Mouse (Mus musculus) liver, adult 2 months (tissue): ENCODE data around the gene Gm17334. TPM values are rescaled to one million over a fixed set of nuclear protein-coding genes. Genes with fewer than 3 reads are reported as not detected.

ENCODE experiments used
- DNase-seq: peaks from one replicate; pipeline ENCODE4 v3.0.0-alpha.2; 2011; ENCODE audit warnings: low read depth, low spot score; ENCODE audit errors: extremely low read depth
- H3K27ac ChIP-seq: fragments of 200-500 bp; replicated peaks from 2 replicates; pipeline ENCODE4 v1.5.1; 2012; ENCODE audit warnings: low read depth, mild to moderate bottlenecking, control low read depth, inconsistent platforms, low read length; ENCODE audit not compliant: insufficient read depth
- H3K27me3 ChIP-seq: fragments of 200-500 bp; 2 replicates; pipeline ENCODE4 v1.6.1; 2012; ENCODE audit warnings: mild to moderate bottlenecking, moderate library complexity, low read length, inconsistent platforms; ENCODE audit not compliant: control insufficient read depth, insufficient read depth
- H3K36me3 ChIP-seq: fragments of 200-500 bp; 2 replicates; pipeline ENCODE4 v1.6.1; 2012; ENCODE audit warnings: low read length, inconsistent platforms; ENCODE audit not compliant: control insufficient read depth, insufficient read depth
- H3K4me1 ChIP-seq: fragments of 200-500 bp; 2 replicates; pipeline ENCODE4 v1.6.1; 2011; ENCODE audit warnings: low read length; ENCODE audit not compliant: control insufficient read depth, insufficient read depth
- H3K4me3 ChIP-seq: fragments of 200-500 bp; 2 replicates; pipeline ENCODE4 v1.5.1; 2011; ENCODE audit warnings: low read depth, mild to moderate bottlenecking, control low read depth, low read length, moderate library complexity; ENCODE audit not compliant: insufficient read depth
- H3K79me2 ChIP-seq: fragments of 200-500 bp; 2 replicates; pipeline ENCODE4 v1.6.1; 2012; ENCODE audit warnings: inconsistent platforms, mild to moderate bottlenecking, low read length, moderate library complexity; ENCODE audit not compliant: control insufficient read depth, insufficient read depth
- H3K9ac ChIP-seq: fragments of 200-500 bp; 2 replicates; pipeline ENCODE4 v1.6.1; 2012; ENCODE audit warnings: low read depth, mild to moderate bottlenecking, control low read depth, inconsistent platforms, low read length
- CTCF ChIP-seq: fragments of 200-500 bp; IDR thresholded peaks from 2 replicates; pipeline ENCODE4 v1.5.1; 2011; ENCODE audit warnings: low read depth, low read length, control low read depth
- POLR2A ChIP-seq: fragments of 200-500 bp; IDR thresholded peaks from 2 replicates; pipeline ENCODE4 v1.6.1; 2011; ENCODE audit warnings: low read length, control low read depth; ENCODE audit not compliant: insufficient read depth; ENCODE audit errors: extremely low read depth
- WGBS: fragments of 180-500 bp; shearing (Covaris S2); methylation state at CpG from one replicate; pipeline ENCODE4 v1.1.7; 2018; 5-methylcytosine and 5-hydroxymethylcytosine counted together
- polyA plus RNA-seq: library from polyadenylated mRNA; depleted of rRNA; stranded (reverse); fragments of >200 nt; gene quantifications from 2 replicates; pipeline ENCODE4 v1.2.3, GENCODE M21; 2012
- total RNA-seq: library from RNA; depleted of rRNA; stranded (reverse); fragments of >200 nt; gene quantifications from 2 replicates; pipeline ENCODE4 v1.2.3, GENCODE M21; 2014

The Gm17334 gene
- total and polyA plus RNA-seq, 2 experiments: 0.16 TPM; not detected in 1

- TF ChIP-seq POLR2A: no peak
- no peak for TF ChIP-seq CTCF
- no peaks in the 10 kb centered on the region for H3K36me3 ChIP-seq
- no peak overlapping the region for H3K4me3 ChIP-seq
- H3K79me2 ChIP-seq: no peaks in the 10 kb centered on the region
- H3K9ac ChIP-seq: no peak overlapping the region
- peaks cover 5% of the 10 kb centered on the region; the same call in 1 of the 2 replicates for H3K4me1 ChIP-seq
- no peaks in the 10 kb centered on the region for H3K27me3 ChIP-seq
- WGBS: 66% methylated on average over 12 of the region's 12 CpGs
- H3K27ac ChIP-seq: no peak overlapping the region
- no peak for DNase-seq
Observed at GRCm38 (mm10) chr11:53755011-53755595, 17.9 kb downstream of the Gm17334 start.

- no peak overlapping the region for H3K9ac ChIP-seq
- no peak overlapping the region for H3K4me3 ChIP-seq
- no peak overlapping the region for H3K27ac ChIP-seq
- no peaks in the 10 kb centered on the region for H3K27me3 ChIP-seq
- TF ChIP-seq CTCF (no peak), POLR2A (no peak)
- 85% methylated on average over 5 of the region's 5 CpGs for WGBS
- no peaks in the 10 kb centered on the region for H3K36me3 ChIP-seq
- H3K79me2 ChIP-seq: no peaks in the 10 kb centered on the region
- no peak for DNase-seq
- H3K4me1 ChIP-seq: no peaks in the 10 kb centered on the region
Observed at GRCm38 (mm10) chr11:53749716-53750352, 23.2 kb downstream of the Gm17334 start.

GRCm38 (mm10) chr11:53749306-53749705 lies 23.7 kb downstream of the Gm17334 start:
- no peaks in the 10 kb centered on the region for H3K27me3 ChIP-seq
- H3K4me1 ChIP-seq: no peaks in the 10 kb centered on the region
- H3K27ac ChIP-seq: no peak overlapping the region
- no peak overlapping the region for H3K9ac ChIP-seq
- 93% methylated on average over 4 of the region's 4 CpGs for WGBS
- DNase-seq: no peak
- H3K36me3 ChIP-seq: no peaks in the 10 kb centered on the region
- H3K4me3 ChIP-seq: no peak overlapping the region
- TF ChIP-seq POLR2A (no peak), CTCF (no peak)
- no peaks in the 10 kb centered on the region for H3K79me2 ChIP-seq

GRCm38 (mm10) chr11:53748614-53749013 lies 24.4 kb downstream of the Gm17334 start:
- H3K36me3 ChIP-seq: no peaks in the 10 kb centered on the region
- DNase-seq: no peak
- H3K79me2 ChIP-seq: no peaks in the 10 kb centered on the region
- TF ChIP-seq CTCF (no peak), POLR2A (no peak)
- no peak overlapping the region for H3K27ac ChIP-seq
- H3K4me1 ChIP-seq: no peaks in the 10 kb centered on the region
- H3K27me3 ChIP-seq: no peaks in the 10 kb centered on the region
- no peak overlapping the region for H3K9ac ChIP-seq
- 89% methylated on average over 6 of the region's 6 CpGs for WGBS
- H3K4me3 ChIP-seq: no peak overlapping the region

GRCm38 (mm10) chr11:53747985-53748384 lies 25.0 kb downstream of the Gm17334 start:
- 87% methylated on average over 9 of the region's 9 CpGs for WGBS
- Histone ChIP-seq H3K9ac (no peak overlapping the region), H3K27me3 (no peaks in the 10 kb centered on the region), H3K4me3 (no peak overlapping the region), H3K27ac (no peak overlapping the region), H3K79me2 (no peaks in the 10 kb centered on the region), H3K4me1 (no peaks in the 10 kb centered on the region), H3K36me3 (no peaks in the 10 kb centered on the region)
- DNase-seq: no peak
- no peak for TF ChIP-seq POLR2A
- TF ChIP-seq CTCF: no peak

- DNase-seq: no peak
Observed at GRCm38 (mm10) chr11:53745260-53745659, 27.7 kb downstream of the Gm17334 start.

More at GRCm38 (mm10) chr11:53745260-53745659, 27.7 kb downstream of the Gm17334 start:
- Histone ChIP-seq H3K9ac (no peak overlapping the region), H3K4me3 (no peak overlapping the region), H3K27me3 (no peaks in the 10 kb centered on the region), H3K27ac (no peak overlapping the region), H3K4me1 (no peaks in the 10 kb centered on the region), H3K79me2 (no peaks in the 10 kb centered on the region), H3K36me3 (no peaks in the 10 kb centered on the region)
- no peak for TF ChIP-seq CTCF
- no peak for TF ChIP-seq POLR2A
- WGBS: 71% methylated on average over 2 of the region's 2 CpGs
